Mouse (Mus musculus): ENCODE results near the gene Wdr47. TPM values are rescaled to one million over a fixed set of nuclear protein-coding genes. Genes with fewer than 3 reads are reported as not detected.
A peak's percentile ranks its signal among the peaks of the same experiment; 100 is the strongest.
"Not testable (repeated sequence)": the region's sequence is repeated elsewhere in the genome, so short reads cannot be mapped to it uniquely, and the experiment has no call there.

Gene Wdr47
- total RNA-seq, 1 experiment from 2014 or later, result 29.6 TPM

GRCm38 (mm10) chr3:108591530-108592522 is 747 bp downstream of the Wdr47 start:
- no peak for ATAC-seq (ENCODE audit: extremely low read depth, insufficient number of reproducible peaks, low FRiP score, poor library complexity, severe bottlenecking)

DNA sequence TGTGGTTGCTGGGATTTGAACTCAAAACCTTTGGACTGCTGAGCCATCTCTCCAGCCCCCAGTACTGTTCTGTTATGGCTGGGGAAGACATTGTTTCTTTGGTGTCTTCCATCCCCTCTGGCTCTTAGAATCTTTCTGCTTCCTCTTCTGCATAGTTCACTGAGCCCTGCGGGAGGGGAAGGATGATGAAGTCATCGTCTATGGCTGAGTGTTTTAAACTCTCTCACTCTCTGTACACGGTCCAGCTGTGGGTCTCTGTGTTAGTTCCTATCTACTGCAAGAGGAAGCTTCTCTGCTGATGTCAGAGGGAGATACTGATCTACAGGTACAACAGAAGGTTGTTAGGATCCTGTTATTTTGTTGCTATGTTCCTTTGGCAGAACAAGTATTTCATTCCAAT is 17.8 kb downstream of the Wdr47 start:
- ATAC-seq (ENCODE audit: extremely low read depth, insufficient number of reproducible peaks, low FRiP score, poor library complexity, severe bottlenecking), result peak; percentile 56; the same call in 1 of the 2 replicates

GRCm38 (mm10) chr3:108634761-108635160 is 43.7 kb downstream of the Wdr47 start:
- ATAC-seq (ENCODE audit: extremely low read depth, insufficient number of reproducible peaks, low FRiP score, poor library complexity, severe bottlenecking), result no peak

DNA sequence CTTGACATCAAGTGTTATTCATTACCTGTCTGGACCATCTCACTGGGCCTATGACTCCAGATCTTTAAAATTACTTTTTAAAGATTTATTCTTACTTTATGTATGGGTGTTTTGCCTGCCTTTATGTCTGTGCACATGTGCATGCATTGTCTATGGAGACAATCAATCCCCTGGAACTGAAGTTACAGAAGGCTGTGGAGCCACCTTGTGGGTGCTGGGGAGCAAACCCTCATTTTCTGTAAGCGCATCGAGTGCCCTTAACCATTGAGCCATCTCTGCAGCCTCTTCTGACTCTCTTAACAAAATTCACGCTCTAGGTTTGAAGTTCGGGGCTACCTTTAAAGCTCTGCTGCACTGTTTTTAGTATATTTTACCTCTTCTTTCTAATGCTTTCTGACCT is 48.3 kb downstream of the Wdr47 start:
- ATAC-seq (ENCODE audit: extremely low read depth, insufficient number of reproducible peaks, low FRiP score, poor library complexity, severe bottlenecking), result no peak

GRCm38 (mm10) chr3:108640998-108641397 is 49.9 kb downstream of the Wdr47 start:
- no peak for ATAC-seq (ENCODE audit: extremely low read depth, insufficient number of reproducible peaks, low FRiP score, poor library complexity, severe bottlenecking)

DNA sequence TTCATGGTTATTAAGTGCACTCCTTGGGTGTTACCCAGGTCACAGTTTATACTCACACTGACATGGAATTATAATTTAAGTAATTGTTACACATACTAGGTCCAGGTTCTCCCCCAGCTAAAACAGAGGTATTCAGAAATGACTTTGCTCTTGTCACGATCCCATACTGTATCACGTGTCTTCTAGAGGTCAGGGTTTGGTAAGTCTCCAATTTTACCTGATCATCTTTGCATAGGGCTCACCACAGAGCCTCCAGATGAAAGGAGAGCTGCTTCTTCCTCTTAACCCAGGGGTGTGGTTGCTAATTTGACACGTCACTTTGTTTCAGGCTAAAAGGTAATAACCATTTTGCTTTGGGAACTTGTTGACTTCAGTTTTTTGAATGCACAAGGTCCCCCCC is 53.8 kb downstream of the Wdr47 start:
- ATAC-seq (ENCODE audit: extremely low read depth, insufficient number of reproducible peaks, low FRiP score, poor library complexity, severe bottlenecking), result no peak

- ATAC-seq (ENCODE audit: extremely low read depth, insufficient number of reproducible peaks, low FRiP score, poor library complexity, severe bottlenecking), result no peak
Measured at GRCm38 (mm10) chr3:108646036-108646435, 55.0 kb downstream of the Wdr47 start.

- ATAC-seq (ENCODE audit: extremely low read depth, insufficient number of reproducible peaks, low FRiP score, poor library complexity, severe bottlenecking), result not testable (repeated sequence)
Measured at GRCm38 (mm10) chr3:108647681-108648080, 56.6 kb downstream of the Wdr47 start.

- ATAC-seq (ENCODE audit: extremely low read depth, insufficient number of reproducible peaks, low FRiP score, poor library complexity, severe bottlenecking), result peak; percentile 65
Measured at GRCm38 (mm10) chr3:108652866-108653642, 62.0 kb downstream of the Wdr47 start.

- peak; percentile 88 for ATAC-seq (ENCODE audit: extremely low read depth, insufficient number of reproducible peaks, low FRiP score, poor library complexity, severe bottlenecking)
Measured at GRCm38 (mm10) chr3:108653710-108654379, 62.8 kb downstream of the Wdr47 start, which contains the start of gene Clcc1. Clcc1 (plus strand) TSS chr3:108653913.

- ATAC-seq (ENCODE audit: extremely low read depth, insufficient number of reproducible peaks, low FRiP score, poor library complexity, severe bottlenecking), result no peak
Measured at GRCm38 (mm10) chr3:108654566-108654965, 63.5 kb downstream of the Wdr47 start.

GRCm38 (mm10) chr3:108655486-108655885 is 64.4 kb downstream of the Wdr47 start:
- ATAC-seq (ENCODE audit: extremely low read depth, insufficient number of reproducible peaks, low FRiP score, poor library complexity, severe bottlenecking), result no peak

- no peak for ATAC-seq (ENCODE audit: extremely low read depth, insufficient number of reproducible peaks, low FRiP score, poor library complexity, severe bottlenecking)
Measured at GRCm38 (mm10) chr3:108658612-108659011, 67.5 kb downstream of the Wdr47 start.

GRCm38 (mm10) chr3:108660941-108661340 is 69.9 kb downstream of the Wdr47 start:
- ATAC-seq (ENCODE audit: extremely low read depth, insufficient number of reproducible peaks, low FRiP score, poor library complexity, severe bottlenecking), result no peak

DNA sequence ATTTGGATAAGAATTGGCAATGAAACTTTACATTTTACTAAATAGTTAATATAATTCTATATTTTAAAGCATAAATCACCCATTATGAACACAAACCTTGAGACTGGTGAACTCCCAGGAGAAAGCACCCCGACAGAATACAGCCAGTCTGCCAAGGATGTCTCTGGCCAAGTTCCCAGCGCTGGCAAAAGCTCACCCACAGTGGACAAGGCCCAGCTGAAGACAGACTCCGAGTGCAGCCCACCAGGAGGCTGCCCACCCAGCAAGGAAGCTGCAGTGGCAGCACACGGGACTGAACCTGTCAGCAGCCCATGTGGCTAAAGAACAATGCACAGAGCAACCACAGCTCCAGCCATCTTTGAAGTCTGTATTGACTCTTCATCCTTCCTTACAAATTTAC is 85.5 kb downstream of the Wdr47 start:
- ATAC-seq (ENCODE audit: extremely low read depth, insufficient number of reproducible peaks, low FRiP score, poor library complexity, severe bottlenecking), result no peak

- ATAC-seq (ENCODE audit: extremely low read depth, insufficient number of reproducible peaks, low FRiP score, poor library complexity, severe bottlenecking), result no peak
Measured at GRCm38 (mm10) chr3:108681004-108681403, 89.9 kb downstream of the Wdr47 start.

GRCm38 (mm10) chr3:108683597-108683996 is 92.5 kb downstream of the Wdr47 start:
- ATAC-seq (ENCODE audit: extremely low read depth, insufficient number of reproducible peaks, low FRiP score, poor library complexity, severe bottlenecking), result not testable (repeated sequence)

GRCm38 (mm10) chr3:108685701-108686100 is 94.6 kb downstream of the Wdr47 start:
- ATAC-seq (ENCODE audit: extremely low read depth, insufficient number of reproducible peaks, low FRiP score, poor library complexity, severe bottlenecking), result no peak

DNA sequence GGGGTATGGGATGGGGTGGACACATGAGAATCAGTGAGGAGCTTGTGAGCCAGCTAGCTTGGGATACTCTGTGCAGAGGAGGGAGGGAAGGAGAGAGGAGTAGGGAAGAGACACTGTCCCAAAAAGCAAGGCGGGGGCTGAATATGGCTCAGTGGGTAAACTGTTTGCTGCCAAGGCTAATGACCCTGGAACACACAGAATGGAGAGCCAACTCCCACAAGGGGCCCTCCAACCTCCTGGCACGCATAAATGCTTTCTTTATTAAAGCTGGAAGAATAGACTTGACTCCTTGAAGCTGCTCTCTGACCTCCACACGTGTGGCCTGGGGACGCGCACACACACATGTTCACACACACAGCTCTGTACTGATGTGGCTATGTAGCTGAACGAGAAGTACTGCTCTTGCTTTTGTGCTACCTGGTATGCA is 97.9 kb downstream of the Wdr47 start:
- ATAC-seq (ENCODE audit: extremely low read depth, insufficient number of reproducible peaks, low FRiP score, poor library complexity, severe bottlenecking), result no peak
